Mouse (Mus musculus) CH12.LX (cell line): ENCODE measurements around the gene Mtmr12. TPM values are rescaled to one million over a fixed set of nuclear protein-coding genes. Genes with fewer than 3 reads are reported as not detected.
A peak's percentile ranks its signal among the peaks of the same experiment; 100 is the strongest.

Experiments used
- DNase-seq: peaks from one replicate; pipeline ENCODE4 v3.0.0-alpha.2; 2013; ENCODE audit errors: extremely low read depth
- H3K27ac ChIP-seq: 2 replicates; pipeline ENCODE4 v1.5.1; 2012; ENCODE audit warnings: low read depth, mild to moderate bottlenecking, control low read depth, moderate library complexity; ENCODE audit not compliant: insufficient read depth
- H3K27me3 ChIP-seq: replicated peaks from 2 replicates; pipeline ENCODE3; 2012; ENCODE audit warnings: inconsistent platforms
- H3K36me3 ChIP-seq, 2 experiments: replicated peaks in 1 of 2; 2 replicates each; pipeline versions ENCODE3 to v1.6.1; 2012; ENCODE audit warnings: inconsistent platforms in 1 of 2, low read length in 1 of 2, mild to moderate bottlenecking in 1 of 2, mixed read lengths in 1 of 2, moderate library complexity in 1 of 2; ENCODE audit not compliant: control insufficient read depth in 1 of 2, insufficient read depth in 1 of 2
- H3K4me1 ChIP-seq, 2 experiments: 2 replicates each; pipeline ENCODE4 v1.6.1; 2012; ENCODE audit warnings: inconsistent platforms in 1 of 2, moderate library complexity in 1 of 2; ENCODE audit not compliant: insufficient read depth in 2 of 2, control insufficient read depth in 1 of 2
- H3K4me2 ChIP-seq: 2 replicates; pipeline ENCODE4 v1.6.1; 2012; ENCODE audit warnings: low read depth, mild to moderate bottlenecking, control low read depth; ENCODE audit not compliant: poor library complexity, insufficient read depth, severe bottlenecking
- H3K4me3 ChIP-seq, 3 experiments: fragments of 150-350 bp in 1 of 3; sonication (generic) in 1 of 3; replicated peaks in 1 of 3; 2 replicates each; pipeline versions ENCODE3 to v1.5.1; 2011 to 2012; ENCODE audit warnings: low read depth in 2 of 3, low read length in 2 of 3, mild to moderate bottlenecking in 2 of 3, moderate library complexity in 2 of 3, control low read depth in 1 of 3, improper control_type of control experiment in 1 of 3, inconsistent platforms in 1 of 3, mixed read lengths in 1 of 3; ENCODE audit not compliant: poor library complexity in 1 of 3
- H3K79me2 ChIP-seq: replicated peaks from 2 replicates; pipeline ENCODE4 v1.6.1; 2012; ENCODE audit warnings: mild to moderate bottlenecking, moderate library complexity; ENCODE audit not compliant: control insufficient read depth, poor library complexity, insufficient read depth, severe bottlenecking; ENCODE audit errors: extremely low read depth
- H3K9ac ChIP-seq: 2 replicates; pipeline ENCODE4 v1.6.1; 2012; ENCODE audit warnings: low read depth, mild to moderate bottlenecking, control low read depth, moderate library complexity; ENCODE audit not compliant: insufficient read depth
- H3K9me3 ChIP-seq: replicated peaks from 2 replicates; pipeline ENCODE3; 2012; ENCODE audit warnings: low read length, inconsistent platforms, mixed read lengths
- BHLHE40 ChIP-seq: IDR thresholded peaks from 2 replicates; pipeline ENCODE4 v1.6.1; 2011; ENCODE audit warnings: mild to moderate bottlenecking, low read depth, low read length, improper control_type of control experiment
- CHD1 ChIP-seq: IDR thresholded peaks from 2 replicates; pipeline ENCODE4 v1.6.1; 2012; ENCODE audit warnings: low read depth, low read length, improper control_type of control experiment, inconsistent platforms
- CHD2 ChIP-seq: IDR thresholded peaks from 2 replicates; pipeline ENCODE4 v1.6.1; 2011; ENCODE audit warnings: low read length, improper control_type of control experiment
- E2F4 ChIP-seq: IDR thresholded peaks from 2 replicates; pipeline ENCODE4 v1.6.1; 2011; ENCODE audit warnings: low read depth, low read length, improper control_type of control experiment; ENCODE audit not compliant: insufficient replicate concordance
- ETS1 ChIP-seq: conservative IDR thresholded peaks from 2 replicates; pipeline ENCODE4 v1.6.1; 2012; ENCODE audit warnings: low read depth, mild to moderate bottlenecking, inconsistent platforms, low read length, improper control_type of control experiment, moderate library complexity
- JUND ChIP-seq: conservative IDR thresholded peaks from 2 replicates; pipeline ENCODE4 v1.6.1; 2011; ENCODE audit warnings: low read depth, low read length, improper control_type of control experiment
- KAT2A ChIP-seq: IDR thresholded peaks from 2 replicates; pipeline ENCODE4 v1.6.1; 2012; ENCODE audit warnings: low read length, improper control_type of control experiment, inconsistent platforms; ENCODE audit not compliant: insufficient replicate concordance
- MYC ChIP-seq: IDR thresholded peaks from 2 replicates; pipeline ENCODE4 v1.6.1; 2011; ENCODE audit warnings: low read depth, mild to moderate bottlenecking, improper control_type of control experiment, low read length
- PAX5 ChIP-seq: IDR thresholded peaks from 2 replicates; pipeline ENCODE4 v1.6.1; 2012; ENCODE audit warnings: low read length, inconsistent platforms, mixed read lengths
- ZC3H11A ChIP-seq: IDR thresholded peaks from 2 replicates; pipeline ENCODE4 v1.6.1; 2012; ENCODE audit warnings: low read depth, mild to moderate bottlenecking, inconsistent platforms, low read length, improper control_type of control experiment
- ZMIZ1 ChIP-seq: IDR thresholded peaks from 2 replicates; pipeline ENCODE4 v1.6.1; 2012; ENCODE audit warnings: low read depth, mild to moderate bottlenecking, inconsistent platforms, low read length, improper control_type of control experiment
- ZNF384 ChIP-seq: IDR thresholded peaks from 2 replicates; pipeline ENCODE4 v1.6.1; 2012; ENCODE audit warnings: low read depth, low read length, improper control_type of control experiment, inconsistent platforms
- dilution Hi-C: fragments of 300-500 bp; cut with MboI; formaldehyde crosslinking; loops from 2 replicates; pipeline ENCODE4 v1.14.3; 2020; ENCODE audit warnings: low sequenced_read_pairs; ENCODE audit not compliant: extremely low pct_unique_long_range_greater_than_20kb, extremely low pct_ligation_motif_present
- in situ Hi-C: fragments of 300-500 bp; cut with MboI; formaldehyde crosslinking; loops from 3 replicates; pipeline ENCODE4 v1.14.3; 2019; ENCODE audit warnings: low sequenced_read_pairs, low pct_ligation_motif_present, low pct_unique_long_range_greater_than_20kb, mixed read lengths
- polyA plus RNA-seq: library from polyadenylated mRNA; unstranded; fragments of >175 nt; gene quantifications from 2 replicates; pipeline ENCODE4 v1.2.1, GENCODE M21; 2012; ENCODE audit warnings: low read depth; ENCODE audit not compliant: insufficient read length
- total RNA-seq, 2 experiments: library from RNA; depleted of rRNA; stranded (reverse); fragments of 300-350 nt in 1 of 2; fragments of >200 nt in 1 of 2; gene quantifications; 2 replicates each; pipeline ENCODE4 v1.2.3; 2012 to 2014

Gene Mtmr12
- total and polyA plus RNA-seq, 3 experiments, result 8.2 to 16.3 (median 12.3) TPM

DNA sequence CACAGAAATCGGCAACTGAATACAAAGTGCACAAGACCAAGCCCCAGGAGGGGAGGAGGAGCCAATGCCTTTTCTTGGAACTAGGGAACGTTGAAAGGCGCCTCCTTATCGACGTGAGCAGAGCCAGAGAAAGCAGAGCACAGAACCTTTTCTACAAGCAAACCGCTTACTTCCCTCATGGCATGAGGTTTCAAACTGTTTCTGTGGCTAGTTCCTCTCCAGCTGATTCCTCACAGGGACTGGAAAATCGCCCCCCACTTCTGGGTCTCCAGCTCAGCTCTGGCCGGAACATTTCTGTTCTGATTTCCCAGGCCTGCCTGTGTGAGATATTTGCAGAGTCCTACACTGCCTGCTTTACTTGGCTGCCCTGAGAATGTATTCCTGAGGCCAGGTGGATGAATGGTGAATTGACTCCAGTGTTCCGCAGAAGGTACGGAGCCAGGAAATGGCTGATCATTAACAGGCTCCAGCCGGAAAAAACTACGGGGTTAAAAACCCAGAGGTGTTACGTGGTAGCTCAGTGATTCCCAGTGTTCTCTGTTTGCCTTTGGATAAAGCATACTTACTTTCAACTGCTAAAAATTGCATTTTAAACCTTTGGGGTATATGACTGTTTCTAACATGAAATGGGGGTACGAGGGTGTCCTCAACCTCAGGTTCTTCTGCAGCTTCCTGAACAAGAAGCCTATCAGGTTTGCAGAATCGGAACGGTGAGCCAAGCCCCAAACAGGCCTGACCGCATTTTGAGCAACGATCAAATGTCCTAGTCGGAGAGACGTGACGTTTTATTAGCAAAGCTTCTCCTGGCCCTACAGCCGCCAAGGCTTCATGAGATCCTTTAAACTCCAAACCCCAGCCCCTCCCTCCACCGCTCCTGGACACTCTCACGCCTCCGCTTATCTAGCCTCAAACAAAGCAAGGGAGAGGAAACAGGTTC, 10.7 kb upstream of the Mtmr12 start:
- dilution Hi-C loops, result loop anchor here (25.0 kb wide), 1 partner anchor 93 kb away; no protein-coding TSS in a partner anchor
- Histone ChIP-seq H3K27me3 (no peaks in the 10 kb centered on the region), H3K4me1 (peaks cover 0 to 4% of the 10 kb centered on the region in 2 experiments; a peak in 2 of 4 replicates), H3K9ac (no peak overlapping the region), H3K36me3 (peaks cover 3 to 38% of the 10 kb centered on the region in 2 experiments), H3K4me2 (no peak overlapping the region), H3K79me2 (no peaks in the 10 kb centered on the region; the same call in 1 of the 2 replicates), H3K9me3 (no peaks in the 10 kb centered on the region), H3K27ac (no peak overlapping the region), H3K4me3 (no peak overlapping the region)
- DNase-seq, result no peak
- TF ChIP-seq CHD1, result no peak
- TF ChIP-seq CHD2, result no peak
- TF ChIP-seq PAX5, result no peak
- no peak for TF ChIP-seq ETS1
- no peak for TF ChIP-seq KAT2A
- TF ChIP-seq JUND, result no peak
- TF ChIP-seq MYC, result no peak
- TF ChIP-seq BHLHE40, result no peak
- TF ChIP-seq E2F4, result no peak
- TF ChIP-seq ZC3H11A, result no peak
- TF ChIP-seq ZNF384, result no peak
- TF ChIP-seq ZMIZ1, result no peak
- in situ Hi-C loops, result loop anchor here (10.0 kb wide), 2 partner anchors 171 to 601 kb away; no protein-coding TSS in a partner anchor

DNA sequence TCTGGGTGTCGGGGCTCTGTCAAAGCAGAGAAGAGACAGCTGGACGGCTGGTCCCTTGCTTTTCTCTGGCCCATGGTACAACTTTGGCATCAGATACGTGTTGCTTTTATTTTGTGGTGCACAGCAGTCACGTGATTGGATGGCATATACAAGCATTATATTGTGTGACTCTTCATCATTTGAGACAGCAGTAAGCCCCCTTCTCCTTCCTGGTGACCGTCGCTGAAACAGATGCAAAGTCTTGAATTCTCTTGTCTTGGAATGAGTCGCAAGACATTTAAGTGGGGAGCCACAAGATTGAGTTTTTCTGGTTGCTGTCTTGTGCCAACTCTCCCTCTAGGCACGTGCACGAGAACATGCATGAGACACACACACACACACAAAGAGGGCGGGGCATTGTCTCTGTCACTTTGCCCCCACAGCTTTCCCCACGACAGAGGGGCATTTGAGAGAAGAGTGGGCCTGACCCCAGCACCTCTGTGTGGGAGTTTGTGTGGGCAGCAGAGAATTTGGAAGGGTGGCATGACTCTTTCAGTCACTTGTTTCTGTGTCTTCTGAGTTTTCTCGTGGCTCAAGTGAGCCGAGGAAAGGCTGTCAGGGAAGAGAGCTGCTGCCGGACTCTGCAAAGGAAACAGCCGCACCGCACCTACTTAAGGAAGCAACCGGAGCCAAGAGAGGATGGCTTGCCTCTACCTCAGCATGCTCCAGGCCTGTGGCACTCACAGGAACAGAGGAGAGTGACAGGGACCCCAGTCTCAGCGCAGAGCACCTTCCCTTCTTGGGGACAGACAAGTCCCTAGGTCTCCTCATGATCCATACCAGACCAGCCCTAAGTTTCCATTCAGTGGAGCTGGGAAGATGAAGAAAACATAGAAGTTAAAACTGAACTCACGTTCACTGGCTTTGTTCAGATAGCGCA, 9.8 kb upstream of the Mtmr12 start:
- Histone ChIP-seq H3K4me2 (no peak overlapping the region), H3K4me3 (no peak overlapping the region), H3K4me1 (peaks cover 0 to 4% of the 10 kb centered on the region in 2 experiments; a peak in 2 of 4 replicates), H3K27ac (no peak overlapping the region), H3K9ac (no peak overlapping the region), H3K36me3 (peaks cover under 1 to 34% of the 10 kb centered on the region in 2 experiments), H3K79me2 (no peaks in the 10 kb centered on the region; the same call in 1 of the 2 replicates), H3K27me3 (no peaks in the 10 kb centered on the region), H3K9me3 (no peaks in the 10 kb centered on the region)
- peak; percentile 53 for TF ChIP-seq BHLHE40
- no peak for TF ChIP-seq CHD2
- no peak for DNase-seq
- dilution Hi-C loops (loop anchor here (25.0 kb wide), 1 partner anchor 92 kb away; no protein-coding TSS in a partner anchor), in situ Hi-C loops (loop anchor here (10.0 kb wide), 2 partner anchors 170 to 600 kb away; no protein-coding TSS in a partner anchor)
